Mouse (Mus musculus): ENCODE results near the gene Akr7a5. TPM values are rescaled to one million over a fixed set of nuclear protein-coding genes. Genes with fewer than 3 reads are reported as not detected.

Gene Akr7a5
- polyA plus RNA-seq, 1 experiment from 2014 or later = 58.1 TPM

DNA sequence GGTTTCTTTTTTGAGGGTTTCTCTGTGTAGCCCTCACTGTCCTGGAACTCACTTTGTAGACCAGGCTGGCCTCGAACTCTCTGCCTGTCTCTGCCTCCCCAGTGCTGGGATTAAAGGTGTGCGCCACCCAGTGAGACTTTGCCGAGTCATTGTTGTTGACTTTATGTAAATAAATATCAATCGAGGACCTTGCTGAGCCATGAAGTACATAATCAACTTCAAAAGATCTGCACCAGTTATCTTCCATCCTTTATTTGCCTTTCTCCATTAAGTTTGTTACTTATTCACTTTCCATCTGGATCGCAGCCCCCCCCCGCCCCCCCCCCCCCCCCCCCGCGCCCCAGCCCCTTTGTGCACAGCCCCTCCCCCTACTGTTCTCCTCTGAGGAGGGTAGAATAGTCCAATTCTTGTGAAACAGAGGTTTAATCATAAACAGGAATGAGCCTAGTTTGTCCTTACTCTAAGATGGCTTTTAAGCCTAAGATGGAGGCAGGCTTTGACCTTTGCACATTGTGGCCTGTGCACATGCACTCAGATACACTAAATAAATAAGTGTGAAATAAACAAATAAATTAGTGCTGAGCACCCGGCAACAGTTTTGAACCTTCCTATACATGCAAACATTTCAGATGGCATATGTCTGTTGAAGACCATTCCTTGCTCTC lies 24.2 kb downstream of the Akr7a5 start:
- peaks cover 19% of the 10 kb centered on the region for H3K27me3 ChIP-seq
- no peaks in the 10 kb centered on the region for H3K36me3 ChIP-seq
- no peaks in the 10 kb centered on the region for H3K9me3 ChIP-seq (replicated peaks)
- H3K9ac ChIP-seq = no peak overlapping the region
- H3K27ac ChIP-seq = no peak overlapping the region
- no peak overlapping the region for H3K4me3 ChIP-seq
- H3K4me1 ChIP-seq (replicated peaks) = peaks cover 12% of the 10 kb centered on the region
- H3K4me2 ChIP-seq = no peak overlapping the region
- 57% methylated on average over 9 of the region's 9 CpGs for WGBS
- ATAC-seq (replicated peaks; ENCODE audit: insufficient number of reproducible peaks, insufficient read depth, low FRiP score, low read depth) = no peak

- H3K9ac ChIP-seq = no peak overlapping the region
- H3K27me3 ChIP-seq = peaks cover 19% of the 10 kb centered on the region
- H3K4me3 ChIP-seq = no peak overlapping the region
- 31% methylated on average over 7 of the region's 7 CpGs for WGBS
- ATAC-seq (replicated peaks; ENCODE audit: insufficient number of reproducible peaks, insufficient read depth, low FRiP score, low read depth) = no peak
- no peak overlapping the region for H3K4me2 ChIP-seq
- peaks cover 12% of the 10 kb centered on the region for H3K4me1 ChIP-seq (replicated peaks)
- H3K27ac ChIP-seq = no peak overlapping the region
- no peaks in the 10 kb centered on the region for H3K36me3 ChIP-seq
- no peaks in the 10 kb centered on the region for H3K9me3 ChIP-seq (replicated peaks)
These were observed 25.0 kb downstream of the Akr7a5 start for GRCm38 (mm10) chr4:139335507-139335906.

- Histone ChIP-seq H3K4me1 (replicated peaks) (peaks cover 12% of the 10 kb centered on the region), H3K27ac (no peak overlapping the region), H3K4me3 (peak overlapping the region; percentile 43), H3K36me3 (no peaks in the 10 kb centered on the region), H3K27me3 (peaks cover 19% of the 10 kb centered on the region), H3K9ac (0 out of 2 replicates have a peak overlapping the region, but pooled peaks have one; percentile 44), H3K4me2 (peak overlapping the region; percentile 67), H3K9me3 (replicated peaks) (no peaks in the 10 kb centered on the region)
- WGBS = 15% methylated on average over 24 of the region's 24 CpGs
- peak; percentile 53; the same call in 1 of the 2 replicates for ATAC-seq (replicated peaks; ENCODE audit: insufficient number of reproducible peaks, insufficient read depth, low FRiP score, low read depth)
These were observed 26.4 kb downstream of the Akr7a5 start for GRCm38 (mm10) chr4:139336822-139337483.

DNA sequence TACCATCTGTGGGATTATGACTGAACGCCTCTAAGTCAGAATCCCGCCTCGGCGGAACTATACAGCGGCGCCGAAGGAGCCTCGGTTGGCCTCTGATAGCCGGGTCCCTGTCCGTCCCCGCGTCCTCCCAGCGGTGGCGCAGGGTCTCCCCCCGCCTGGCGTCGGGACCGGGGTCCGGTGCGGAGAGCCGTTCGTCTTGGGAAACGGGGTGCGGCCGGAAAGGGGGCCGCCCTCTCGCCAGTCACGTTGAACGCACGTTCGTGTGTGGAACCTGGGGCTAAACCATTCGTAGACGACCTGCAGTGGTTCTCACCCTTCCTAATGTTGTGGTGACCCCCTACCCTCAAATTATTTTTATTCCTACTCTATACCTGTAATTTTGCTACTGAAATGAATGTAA lies 27.6 kb downstream of the Akr7a5 start:
- no peak overlapping the region for H3K4me3 ChIP-seq
- 40% methylated on average over 33 of the region's 33 CpGs for WGBS

GRCm38 (mm10) chr4:139340835-139341234 lies 30.3 kb downstream of the Akr7a5 start:
- H3K9ac ChIP-seq = no peak overlapping the region

More for the DNA sequence above, 27.6 kb downstream of the Akr7a5 start:
- Histone ChIP-seq H3K4me2 (no peak overlapping the region), H3K9me3 (replicated peaks) (no peaks in the 10 kb centered on the region), H3K4me1 (replicated peaks) (peaks cover 12% of the 10 kb centered on the region), H3K9ac (no peak overlapping the region), H3K36me3 (no peaks in the 10 kb centered on the region), H3K27me3 (peaks cover 15% of the 10 kb centered on the region), H3K27ac (no peak overlapping the region)
- no peak for ATAC-seq (replicated peaks; ENCODE audit: insufficient number of reproducible peaks, insufficient read depth, low FRiP score, low read depth)

DNA sequence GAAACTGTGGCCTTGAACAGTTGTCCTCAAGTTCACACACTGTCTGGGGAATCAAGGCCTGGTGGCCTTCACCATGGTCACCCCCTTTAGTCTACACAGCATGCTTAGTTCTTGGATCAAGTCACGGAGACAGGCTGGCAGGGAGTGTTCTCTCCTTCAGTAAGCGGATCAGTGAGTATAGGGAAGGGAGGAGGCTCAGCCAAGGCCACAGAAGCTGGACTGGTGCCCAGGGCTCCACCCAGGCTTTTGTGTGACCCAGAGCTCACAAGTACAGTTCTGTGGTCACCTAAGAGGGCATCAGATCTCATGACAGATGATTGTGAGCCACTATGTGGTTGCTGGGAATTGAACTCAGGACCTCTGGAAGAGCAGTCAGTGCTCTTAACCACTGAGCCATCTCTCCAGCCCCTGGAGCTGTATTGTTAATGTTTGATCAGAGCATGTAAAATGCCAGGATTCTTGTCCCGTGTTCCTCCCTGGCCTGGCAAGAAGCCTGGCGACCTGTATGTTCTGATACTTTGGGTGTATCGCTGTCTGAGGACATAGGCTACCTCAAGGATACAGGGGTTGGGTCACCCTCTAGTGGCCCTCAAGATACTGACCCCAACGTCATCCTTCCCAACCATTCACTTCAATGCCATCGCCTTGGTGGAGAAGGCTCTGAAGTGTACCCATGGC lies 31.2 kb downstream of the Akr7a5 start:
- 73% methylated on average over 7 of the region's 7 CpGs for WGBS
- ATAC-seq (replicated peaks; ENCODE audit: insufficient number of reproducible peaks, insufficient read depth, low FRiP score, low read depth) = no peak
- H3K4me3 ChIP-seq = no peak overlapping the region
- H3K4me1 ChIP-seq (replicated peaks) = peaks cover 10% of the 10 kb centered on the region
- H3K9me3 ChIP-seq (replicated peaks) = no peaks in the 10 kb centered on the region
- H3K9ac ChIP-seq = no peak overlapping the region
- H3K27ac ChIP-seq = no peak overlapping the region
- no peak overlapping the region for H3K4me2 ChIP-seq
- H3K27me3 ChIP-seq = peaks cover 12% of the 10 kb centered on the region
- peaks cover 12% of the 10 kb centered on the region for H3K36me3 ChIP-seq

More at GRCm38 (mm10) chr4:139340835-139341234, 30.3 kb downstream of the Akr7a5 start:
- Histone ChIP-seq H3K9me3 (replicated peaks) (no peaks in the 10 kb centered on the region), H3K4me3 (no peak overlapping the region), H3K4me1 (replicated peaks) (peaks cover 11% of the 10 kb centered on the region), H3K36me3 (0 out of 2 replicates have a peak, but pooled peaks cover 7% of the 10 kb centered on the region), H3K4me2 (no peak overlapping the region), H3K27ac (no peak overlapping the region), H3K27me3 (peaks cover 12% of the 10 kb centered on the region)
- no peak for ATAC-seq (replicated peaks; ENCODE audit: insufficient number of reproducible peaks, insufficient read depth, low FRiP score, low read depth)
- WGBS = 73% methylated on average over 4 of the region's 4 CpGs

- ATAC-seq (replicated peaks; ENCODE audit: insufficient number of reproducible peaks, insufficient read depth, low FRiP score, low read depth) = 0 out of 2 replicates have a peak, but pooled peaks have one; percentile 8
These were observed 33.2 kb downstream of the Akr7a5 start for GRCm38 (mm10) chr4:139343718-139344117.

DNA sequence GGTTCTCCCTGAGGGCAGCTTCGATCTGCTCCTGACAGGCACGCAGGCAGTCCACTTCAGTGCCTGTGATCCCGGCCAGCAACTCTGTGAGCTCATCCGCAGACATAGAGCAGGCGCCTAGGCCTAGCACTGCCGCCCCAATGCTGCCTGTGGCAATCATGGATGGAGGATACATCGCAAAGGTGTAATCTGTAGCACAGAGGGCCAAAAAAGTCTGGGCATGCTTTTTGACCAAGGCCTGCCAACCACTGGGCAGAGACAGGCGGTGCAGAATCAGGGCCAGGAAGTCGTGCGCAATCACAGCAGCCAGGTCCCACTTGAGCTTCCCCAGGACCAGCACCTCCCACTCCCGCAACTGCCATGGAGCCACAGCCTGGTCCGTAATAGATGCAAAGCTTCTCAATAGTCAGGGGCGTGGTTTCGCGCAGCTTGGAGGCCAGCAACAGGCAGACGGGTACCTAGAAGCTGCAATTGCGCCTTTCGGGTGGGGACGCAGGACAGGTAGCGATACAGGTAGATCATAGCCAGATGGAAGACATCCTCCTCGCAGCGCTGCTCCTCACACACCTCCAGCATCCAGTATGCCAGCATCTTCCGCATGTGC lies 35.0 kb downstream of the Akr7a5 start:
- Histone ChIP-seq H3K27ac (no peak overlapping the region), H3K27me3 (no peaks in the 10 kb centered on the region), H3K4me2 (no peak overlapping the region), H3K4me3 (no peak overlapping the region), H3K9ac (no peak overlapping the region), H3K4me1 (replicated peaks) (peaks cover 6% of the 10 kb centered on the region), H3K36me3 (peaks cover 42% of the 10 kb centered on the region), H3K9me3 (replicated peaks) (no peaks in the 10 kb centered on the region)
- 80% methylated on average over 23 of the region's 23 CpGs for WGBS
- ATAC-seq (replicated peaks; ENCODE audit: insufficient number of reproducible peaks, insufficient read depth, low FRiP score, low read depth) = no peak

More at GRCm38 (mm10) chr4:139343718-139344117, 33.2 kb downstream of the Akr7a5 start:
- Histone ChIP-seq H3K4me1 (replicated peaks) (peaks cover 5% of the 10 kb centered on the region; the same call in 1 of the 2 replicates), H3K36me3 (peaks cover 31% of the 10 kb centered on the region), H3K9me3 (replicated peaks) (no peaks in the 10 kb centered on the region), H3K9ac (no peak overlapping the region), H3K27ac (no peak overlapping the region), H3K4me2 (no peak overlapping the region), H3K4me3 (no peak overlapping the region), H3K27me3 (no peaks in the 10 kb centered on the region)
- 27% methylated on average over 5 of the region's 5 CpGs for WGBS

GRCm38 (mm10) chr4:139351931-139352711 lies 41.6 kb downstream of the Akr7a5 start, which contains the start of the genes Mrto4, Emc1 and Ubr4:
TSS of gene Mrto4 (minus strand) at chr4:139352576.
TSS of gene Emc1 (plus strand) at chr4:139352587.
TSS of gene Ubr4 (plus strand) at chr4:139352609.
- under 1% methylated on average over 58 of the region's 64 CpGs for WGBS
- peaks cover 20% of the 10 kb centered on the region for H3K4me1 ChIP-seq (replicated peaks)
- no peaks in the 10 kb centered on the region for H3K9me3 ChIP-seq (replicated peaks)
- H3K4me3 ChIP-seq = peak within 1 kb of the TSS; percentile 74
- peak; percentile 92 for ATAC-seq (replicated peaks; ENCODE audit: insufficient number of reproducible peaks, insufficient read depth, low FRiP score, low read depth)
- peaks cover 48% of the 10 kb centered on the region for H3K36me3 ChIP-seq
- H3K9ac ChIP-seq = peak within 1 kb of the TSS; percentile 89
- peak within 1 kb of the TSS; percentile 97 for H3K27ac ChIP-seq
- H3K27me3 ChIP-seq = no peaks in the 10 kb centered on the region
- peak within 1 kb of the TSS; percentile 88 for H3K4me2 ChIP-seq

DNA sequence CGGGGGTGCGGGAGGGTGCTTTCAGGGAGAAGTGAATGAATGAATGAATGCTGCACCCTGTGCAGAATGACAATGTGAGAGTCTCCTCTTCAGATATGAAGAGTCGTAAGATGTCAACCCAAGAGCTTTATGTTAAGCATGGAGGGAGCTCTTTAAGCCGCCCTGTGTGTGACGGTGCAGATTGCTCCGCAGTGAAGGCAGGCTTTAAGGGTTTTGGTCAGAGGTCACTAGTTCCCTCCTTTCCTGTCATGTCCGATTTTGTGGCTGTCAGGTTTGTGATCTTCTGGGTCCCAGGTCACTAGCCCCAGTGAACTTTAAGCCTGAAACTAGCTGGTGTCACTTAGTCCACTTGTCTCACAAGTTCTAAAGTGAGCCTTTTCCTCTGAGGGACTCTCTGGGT lies 42.3 kb downstream of the Akr7a5 start:
- WGBS = 1% methylated on average over 7 of the region's 7 CpGs
- H3K4me1 ChIP-seq (replicated peaks) = peaks cover 20% of the 10 kb centered on the region
- H3K9me3 ChIP-seq (replicated peaks) = no peaks in the 10 kb centered on the region
- no peak for ATAC-seq (replicated peaks; ENCODE audit: insufficient number of reproducible peaks, insufficient read depth, low FRiP score, low read depth)
- peak overlapping the region; percentile 97 for H3K27ac ChIP-seq
- H3K36me3 ChIP-seq = peaks cover 49% of the 10 kb centered on the region
- H3K9ac ChIP-seq = peak overlapping the region; percentile 89
- peak overlapping the region; percentile 88 for H3K4me2 ChIP-seq
- H3K27me3 ChIP-seq = no peaks in the 10 kb centered on the region
- peak overlapping the region; percentile 74 for H3K4me3 ChIP-seq
